Mouse (Mus musculus): ENCODE measurements around the gene Rab4a. TPM values are rescaled to one million over a fixed set of nuclear protein-coding genes. Genes with fewer than 3 reads are reported as not detected.

Gene Rab4a
- total and polyA plus RNA-seq, 3 experiments: 22.2 to 44.6 TPM; not detected in 1

DNA sequence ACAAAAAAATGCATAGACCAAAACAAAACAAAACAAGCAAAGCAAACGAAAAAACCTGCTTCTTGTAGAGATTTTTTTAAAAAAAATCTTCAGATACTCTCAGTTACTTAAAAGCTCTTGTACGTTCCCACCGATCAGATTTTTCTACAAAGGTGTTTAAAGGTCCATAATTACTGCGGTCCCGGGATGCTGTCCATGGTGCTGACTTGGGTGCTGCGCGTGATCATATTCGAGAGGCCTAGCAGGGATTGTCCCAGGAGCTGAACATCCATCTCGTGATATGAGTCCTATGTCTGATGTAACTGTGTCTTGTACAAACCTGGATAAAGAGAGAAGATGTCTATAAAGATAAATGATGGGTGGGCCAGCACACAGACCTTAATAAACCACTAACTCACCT is 32.7 kb downstream of the Rab4a start:
- H3K36me3 ChIP-seq (ENCODE audit: control insufficient read depth in 1 of 2, insufficient read depth in 2 of 2, low read length in 2 of 2): peaks cover 0 to 2% of the 10 kb centered on the region in 2 experiments; a peak in 2 of 4 replicates
- peak; percentile 59 for DNase-seq (ENCODE audit: low read depth, low spot score)
- no peak for TF ChIP-seq HCFC1 (IDR thresholded peaks at IDR 0.05; ENCODE audit: low read depth, low read length)
- TF ChIP-seq SMC3 (IDR thresholded peaks at IDR 0.05; ENCODE audit: low read depth, low read length): peak; percentile 14; the same call in 1 of the 2 replicates
- peak; percentile 66 for TF ChIP-seq SIN3A (IDR thresholded peaks at IDR 0.05; ENCODE audit: low read length)
- TF ChIP-seq MXI1 (IDR thresholded peaks at IDR 0.05; ENCODE audit: low read depth, low read length): 0 out of 2 replicates have a peak, but pooled peaks have one; percentile 34
- TF ChIP-seq MYC (IDR thresholded peaks at IDR 0.05; ENCODE audit: low read depth, low read length): no peak

DNA sequence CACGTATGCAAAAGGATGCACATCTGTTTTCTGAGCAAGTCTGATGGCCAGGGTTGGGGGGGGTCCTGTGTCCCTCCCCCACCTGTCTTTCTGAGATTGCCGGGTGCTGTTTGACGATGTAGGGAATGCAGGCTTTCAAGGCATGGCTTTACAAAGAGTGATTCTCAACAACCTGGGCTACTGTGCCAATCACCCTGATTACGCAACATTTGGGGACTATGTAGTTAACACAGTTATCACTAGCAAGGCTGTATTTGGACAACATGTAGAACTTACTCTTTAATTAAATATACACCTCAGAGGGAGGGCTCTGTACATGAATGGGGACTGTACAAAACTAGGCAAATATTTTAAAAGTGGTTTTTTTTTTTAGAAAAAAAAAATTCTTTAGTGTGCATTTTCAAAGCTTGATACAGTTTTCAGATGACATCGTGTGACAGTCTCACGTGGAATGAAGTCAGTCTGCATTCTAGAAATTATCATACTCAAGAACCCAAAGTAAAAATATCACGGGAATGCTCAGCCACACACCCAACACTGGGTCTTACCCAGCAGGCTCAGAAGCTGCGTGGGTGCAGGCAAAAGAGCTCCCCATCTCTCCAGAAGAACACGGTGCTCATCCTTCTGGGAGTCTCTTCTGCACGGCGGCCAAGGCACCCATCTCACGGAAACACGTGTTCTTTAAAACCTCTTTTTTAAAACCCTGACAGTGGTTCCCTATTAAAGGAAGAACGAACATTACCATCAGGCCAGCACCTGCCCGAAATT is 35.0 kb downstream of the Rab4a start:
- H3K9me3 ChIP-seq (replicated peaks; ENCODE audit: insufficient read depth, low read length): no peaks in the 10 kb centered on the region
- no peak overlapping the region for H3K27ac ChIP-seq (ENCODE audit: control insufficient read depth, low read depth, low read length)
- no peak overlapping the region for H3K9ac ChIP-seq (ENCODE audit: control insufficient read depth, low read depth, low read length, poor library complexity, severe bottlenecking)
- H3K4me3 ChIP-seq (ENCODE audit: control insufficient read depth in 1 of 2, insufficient read depth in 1 of 2, low read depth in 2 of 2, low read length in 2 of 2): no peak overlapping the region
- no peak for DNase-seq (ENCODE audit: low read depth, low spot score)
- H3K79me2 ChIP-seq (ENCODE audit: control insufficient read depth, insufficient read depth, low read length, poor library complexity): peaks cover 4% of the 10 kb centered on the region; the same call in 1 of the 2 replicates
- H3K36me3 ChIP-seq (ENCODE audit: control insufficient read depth in 1 of 2, insufficient read depth in 2 of 2, low read length in 2 of 2): peaks cover 2 to 3% of the 10 kb centered on the region in 2 experiments; a peak in 2 of 4 replicates
- 0 out of 4 replicates have a peak, but pooled peaks cover 0 to 2% of the 10 kb centered on the region in 2 experiments for H3K4me1 ChIP-seq (ENCODE audit: control insufficient read depth in 1 of 2, insufficient read depth in 2 of 2, low read length in 2 of 2)
- TF ChIP-seq MXI1 (IDR thresholded peaks at IDR 0.05; ENCODE audit: low read depth, low read length) (no peak), POLR2AphosphoS2 (IDR thresholded peaks at IDR 0.05; ENCODE audit: low read length) (peak; percentile 21; the same call in 1 of the 2 replicates)
- H3K27me3 ChIP-seq (ENCODE audit: control insufficient read depth in 1 of 2, insufficient read depth in 2 of 2, low read length in 2 of 2): no peaks in the 10 kb centered on the region

More for the DNA sequence above, 32.7 kb downstream of the Rab4a start:
- no peaks in the 10 kb centered on the region for H3K9me3 ChIP-seq (replicated peaks; ENCODE audit: insufficient read depth, low read length)
- H3K27ac ChIP-seq (ENCODE audit: control insufficient read depth, low read depth, low read length): no peak overlapping the region
- no peaks in the 10 kb centered on the region for H3K27me3 ChIP-seq (ENCODE audit: control insufficient read depth in 1 of 2, insufficient read depth in 2 of 2, low read length in 2 of 2)
- no peak overlapping the region for H3K4me3 ChIP-seq (ENCODE audit: control insufficient read depth in 1 of 2, insufficient read depth in 1 of 2, low read depth in 2 of 2, low read length in 2 of 2)
- H3K79me2 ChIP-seq (ENCODE audit: control insufficient read depth, insufficient read depth, low read length, poor library complexity): no peaks in the 10 kb centered on the region
- H3K4me1 ChIP-seq (ENCODE audit: control insufficient read depth in 1 of 2, insufficient read depth in 2 of 2, low read length in 2 of 2): no peaks in the 10 kb centered on the region
- H3K9ac ChIP-seq (ENCODE audit: control insufficient read depth, low read depth, low read length, poor library complexity, severe bottlenecking): no peak overlapping the region

DNA sequence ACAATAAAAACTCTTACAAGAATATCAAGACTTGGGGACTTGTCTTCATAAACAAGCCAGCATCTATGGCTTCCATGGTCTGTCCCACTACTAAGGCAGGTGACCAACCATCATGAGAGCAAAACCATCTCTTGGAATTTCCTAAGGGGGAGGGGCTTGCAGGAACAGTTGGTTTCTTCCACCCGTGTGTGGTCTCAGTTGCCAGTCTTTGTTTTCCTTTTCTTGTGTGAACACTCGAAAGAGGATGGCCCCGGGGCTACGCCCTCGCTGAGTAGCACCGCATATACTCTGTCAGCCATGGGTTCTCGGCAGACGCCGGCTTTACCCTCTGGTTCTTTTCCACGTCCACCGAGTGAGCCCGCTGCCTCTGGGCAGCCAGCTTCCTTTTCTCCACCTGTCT is 36.3 kb downstream of the Rab4a start:
- no peak for DNase-seq (ENCODE audit: low read depth, low spot score)
- no peak overlapping the region for H3K4me3 ChIP-seq (ENCODE audit: control insufficient read depth in 1 of 2, insufficient read depth in 1 of 2, low read depth in 2 of 2, low read length in 2 of 2)
- H3K27me3 ChIP-seq (ENCODE audit: control insufficient read depth in 1 of 2, insufficient read depth in 2 of 2, low read length in 2 of 2): no peaks in the 10 kb centered on the region
- no peak for TF ChIP-seq MYB (IDR thresholded peaks at IDR 0.05; ENCODE audit: low read depth, low read length)
- no peak for TF ChIP-seq JUND (IDR thresholded peaks at IDR 0.05; ENCODE audit: low read depth, low read length)
- no peak for TF ChIP-seq MEF2A (IDR thresholded peaks at IDR 0.05; ENCODE audit: extremely low read depth, insufficient replicate concordance, low read depth, low read length, poor library complexity, severe bottlenecking)
- TF ChIP-seq HCFC1 (IDR thresholded peaks at IDR 0.05; ENCODE audit: low read depth, low read length): no peak
- no peak for TF ChIP-seq MYC (IDR thresholded peaks at IDR 0.05; ENCODE audit: low read depth, low read length)
- no peak for TF ChIP-seq MAFK (IDR thresholded peaks at IDR 0.05; ENCODE audit: borderline replicate concordance, low read depth, low read length)
- no peak for TF ChIP-seq SMC3 (IDR thresholded peaks at IDR 0.05; ENCODE audit: low read depth, low read length)
- TF ChIP-seq CTCF (IDR thresholded peaks at IDR 0.05 in 2 of 3, conservative IDR thresholded peaks at IDR 0.05 in 1 of 3; ENCODE audit: control insufficient read depth in 1 of 3, insufficient read depth in 1 of 3, low read depth in 2 of 3, low read length in 3 of 3, poor library complexity in 1 of 3, severe bottlenecking in 1 of 3): no peak
- TF ChIP-seq GATA1 (IDR thresholded peaks at IDR 0.05; ENCODE audit: low read depth, low read length): no peak
- no peak overlapping the region for H3K27ac ChIP-seq (ENCODE audit: control insufficient read depth, low read depth, low read length)
- H3K9ac ChIP-seq (ENCODE audit: control insufficient read depth, low read depth, low read length, poor library complexity, severe bottlenecking): no peak overlapping the region
- H3K9me3 ChIP-seq (replicated peaks; ENCODE audit: insufficient read depth, low read length): no peaks in the 10 kb centered on the region
- H3K79me2 ChIP-seq (ENCODE audit: control insufficient read depth, insufficient read depth, low read length, poor library complexity): peaks cover 12% of the 10 kb centered on the region; the same call in 1 of the 2 replicates
- 0 out of 4 replicates have a peak, but pooled peaks cover 0 to 6% of the 10 kb centered on the region in 2 experiments for H3K4me1 ChIP-seq (ENCODE audit: control insufficient read depth in 1 of 2, insufficient read depth in 2 of 2, low read length in 2 of 2)
- peaks cover 2 to 3% of the 10 kb centered on the region in 2 experiments; a peak in 2 of 4 replicates for H3K36me3 ChIP-seq (ENCODE audit: control insufficient read depth in 1 of 2, insufficient read depth in 2 of 2, low read length in 2 of 2)
